Mouse (Mus musculus) v-Abl transformed pro-B cells (cell line): ENCODE data around the gene Zfp26.

Source experiments
- in situ Hi-C, 2 experiments: fragments of 400-800 bp; cut with MboI; formaldehyde crosslinking; loops; one replicate each; pipeline ENCODE4 v1.15.1; 2025; ENCODE audit not compliant: unreplicated experiment in 2 of 2

The Zfp26 gene

GRCm38 (mm10) chr9:20459377-20460317 lies at the start of gene Zfp26:
Gene Zfp26, minus strand, starts transcription at chr9:20460162.
- in situ Hi-C loops = loop anchor here (5.0 to 10.0 kb wide), 3 partner anchors 123 to 375 kb away; partner anchors contain the start of genes Pin1 (in 1 of the 2) and Zfp846 (in 1 of the 2)

DNA sequence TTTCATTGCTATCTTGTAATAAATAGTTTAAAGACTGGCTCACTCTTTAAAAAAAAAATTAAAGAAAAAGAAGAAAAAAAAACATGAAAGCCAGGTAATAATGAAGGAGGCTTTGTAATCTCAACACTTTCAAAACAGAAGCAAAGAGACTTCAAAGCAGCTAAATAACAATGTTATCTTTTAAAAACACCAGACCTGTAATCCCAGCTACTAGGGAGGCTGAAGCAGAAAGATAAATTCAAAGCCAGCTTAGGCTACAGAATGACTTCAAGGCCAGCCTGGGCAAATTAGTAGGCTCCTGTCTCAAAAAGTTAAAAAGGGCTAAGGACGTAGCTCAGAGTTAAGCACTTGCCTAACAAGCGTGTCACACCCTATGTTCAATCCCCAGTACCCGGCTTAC lies 49.7 kb upstream of the Zfp26 start:
- in situ Hi-C loops = no loop called here

- in situ Hi-C loops = no loop called here
Observed at GRCm38 (mm10) chr9:20504801-20505200, 44.8 kb upstream of the Zfp26 start.

GRCm38 (mm10) chr9:20493281-20493680 lies 33.3 kb upstream of the Zfp26 start:
- in situ Hi-C loops = loop anchor here (5.0 to 10.0 kb wide), 2 partner anchors 162 to 164 kb away; partner anchors contain the start of gene Pin1 (in 1 of the 2)

DNA sequence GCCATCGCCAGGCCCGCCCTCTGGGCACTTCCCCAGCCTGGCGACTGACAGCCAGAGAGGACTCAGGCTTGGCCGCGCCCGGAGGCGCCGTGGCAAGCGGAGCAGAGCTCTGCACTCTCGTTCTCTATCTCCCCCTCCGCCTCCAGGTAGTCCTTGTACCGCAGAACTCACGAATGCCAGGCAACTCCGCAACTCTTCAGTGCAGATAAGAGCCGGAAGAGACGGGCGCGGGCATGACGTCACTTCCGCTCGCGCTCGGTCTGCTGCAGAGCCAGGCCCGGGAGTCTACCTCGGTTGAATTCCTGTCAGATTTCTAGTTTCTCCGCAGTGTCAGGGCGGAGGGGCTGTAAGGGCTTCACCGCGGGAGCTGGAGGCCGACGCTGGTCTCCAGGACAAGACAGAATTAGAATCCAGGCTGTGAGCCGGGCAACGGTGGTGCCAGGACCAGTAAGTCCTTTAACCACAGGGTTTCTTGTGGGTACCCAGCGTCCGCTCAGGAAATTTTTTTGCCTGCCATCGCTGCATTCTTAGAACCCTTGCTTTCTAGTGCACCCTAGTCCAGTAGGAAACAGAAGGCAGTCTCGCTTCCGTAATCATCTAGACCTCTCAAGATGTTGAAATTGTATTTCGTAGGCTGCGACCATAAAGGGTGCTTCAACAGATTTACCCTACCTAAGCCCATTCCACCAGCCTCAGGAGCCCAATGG lies 32.7 kb upstream of the Zfp26 start, which contains the start of gene Zfp426:
TSS of gene Zfp426 (minus strand) at position 220 of the 707 bp plus-strand sequence.
- in situ Hi-C loops = loop anchor here (5.0 to 10.0 kb wide), 2 partner anchors 162 to 165 kb away; partner anchors contain the start of gene Pin1 (in 1 of the 2)

DNA sequence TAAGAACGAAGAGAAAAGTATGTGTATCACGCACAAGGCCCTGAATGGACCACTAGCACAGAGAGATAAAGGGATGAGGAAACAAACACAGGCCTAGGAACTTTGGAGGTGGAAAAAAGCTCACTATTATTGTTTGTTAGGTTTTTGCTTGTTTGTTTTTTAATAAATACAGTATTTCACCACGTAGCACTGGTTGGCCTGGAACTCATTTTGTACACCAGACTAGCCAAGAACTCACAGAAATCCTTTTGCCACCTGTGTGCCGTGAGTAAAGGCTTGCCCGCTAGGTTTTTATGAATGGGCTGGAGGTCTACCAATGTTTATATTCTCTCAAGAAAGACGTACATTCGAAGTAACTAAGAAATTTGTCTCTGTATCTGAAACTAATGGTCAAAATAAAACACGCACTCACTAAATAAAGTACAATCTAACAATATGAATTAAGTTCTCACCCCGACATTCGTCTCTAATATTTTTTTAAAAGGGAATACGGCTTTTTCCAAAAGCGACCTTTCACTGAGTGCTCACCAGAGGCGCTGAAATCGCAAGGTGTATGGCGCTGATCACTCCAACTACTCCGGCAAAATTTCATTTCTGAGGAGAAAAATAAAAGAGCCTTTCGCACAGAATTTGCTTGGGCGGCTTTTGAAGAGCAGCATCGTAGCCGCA lies 32.0 kb upstream of the Zfp26 start:
- in situ Hi-C loops = loop anchor here (5.0 to 10.0 kb wide), 2 partner anchors 163 to 165 kb away; partner anchors contain the start of gene Pin1 (in 1 of the 2)

DNA sequence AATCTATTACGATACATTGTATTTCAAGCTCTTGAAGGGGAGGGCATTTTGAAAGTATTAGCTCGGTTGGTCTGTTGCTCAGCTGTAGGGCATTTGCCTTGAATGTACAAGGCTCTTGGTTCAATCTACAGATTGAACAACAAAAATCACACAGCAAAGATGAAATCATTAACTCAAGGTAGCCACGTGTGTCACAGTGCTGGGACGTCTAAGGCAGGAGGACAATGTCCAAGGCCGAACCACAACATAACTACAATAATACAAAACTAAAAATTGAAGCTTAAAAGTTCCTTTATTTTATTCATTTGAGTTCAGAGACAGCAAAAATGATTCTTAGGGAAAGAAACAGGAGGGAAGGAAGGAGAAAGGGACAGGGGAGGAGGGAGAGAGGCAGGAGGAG lies 29.6 kb upstream of the Zfp26 start:
- in situ Hi-C loops = no loop called here

DNA sequence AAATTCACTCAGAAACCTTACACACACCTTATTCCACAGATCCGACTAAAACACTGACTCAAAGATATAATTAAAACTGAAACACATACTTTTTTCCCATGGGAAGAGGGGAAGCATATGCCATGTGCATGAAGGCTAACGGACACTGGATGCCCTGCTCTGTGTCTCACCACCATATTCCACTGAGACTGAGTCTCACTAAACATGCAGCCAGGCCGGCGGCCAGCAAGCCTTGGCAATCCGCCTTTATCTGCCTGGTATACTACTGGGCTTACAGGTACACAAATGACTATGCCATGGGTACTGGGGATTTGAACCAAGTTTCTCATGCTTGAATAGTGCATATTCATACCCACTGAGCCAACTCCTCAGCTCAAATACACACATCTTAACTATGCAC lies 19.4 kb upstream of the Zfp26 start:
- in situ Hi-C loops = loop anchor here in 1 of 2 experiments (5.0 kb wide), 1 partner anchor 188 kb away; no protein-coding TSS in a partner anchor

DNA sequence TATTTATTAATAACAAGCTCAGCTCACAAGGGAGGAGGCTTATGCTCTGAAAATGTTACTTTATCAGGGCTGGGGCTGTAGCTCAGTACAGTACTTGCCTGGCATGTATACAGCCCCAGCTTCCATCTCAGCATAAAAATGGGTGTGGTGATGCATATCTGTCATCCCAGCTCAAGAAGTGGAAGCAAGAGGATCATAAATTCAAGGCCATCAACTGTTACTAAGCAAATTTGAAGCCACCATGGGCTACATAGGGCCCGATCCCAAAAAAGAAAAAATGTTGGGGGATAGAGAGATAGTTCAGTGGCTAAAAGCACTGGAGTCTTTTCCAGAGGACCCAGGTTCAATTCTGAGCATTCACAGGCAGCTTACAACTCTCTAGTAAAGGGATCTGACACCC lies 16.7 kb upstream of the Zfp26 start:
- in situ Hi-C loops = loop anchor here in 1 of 2 experiments (5.0 kb wide), 1 partner anchor 191 kb away; no protein-coding TSS in a partner anchor

DNA sequence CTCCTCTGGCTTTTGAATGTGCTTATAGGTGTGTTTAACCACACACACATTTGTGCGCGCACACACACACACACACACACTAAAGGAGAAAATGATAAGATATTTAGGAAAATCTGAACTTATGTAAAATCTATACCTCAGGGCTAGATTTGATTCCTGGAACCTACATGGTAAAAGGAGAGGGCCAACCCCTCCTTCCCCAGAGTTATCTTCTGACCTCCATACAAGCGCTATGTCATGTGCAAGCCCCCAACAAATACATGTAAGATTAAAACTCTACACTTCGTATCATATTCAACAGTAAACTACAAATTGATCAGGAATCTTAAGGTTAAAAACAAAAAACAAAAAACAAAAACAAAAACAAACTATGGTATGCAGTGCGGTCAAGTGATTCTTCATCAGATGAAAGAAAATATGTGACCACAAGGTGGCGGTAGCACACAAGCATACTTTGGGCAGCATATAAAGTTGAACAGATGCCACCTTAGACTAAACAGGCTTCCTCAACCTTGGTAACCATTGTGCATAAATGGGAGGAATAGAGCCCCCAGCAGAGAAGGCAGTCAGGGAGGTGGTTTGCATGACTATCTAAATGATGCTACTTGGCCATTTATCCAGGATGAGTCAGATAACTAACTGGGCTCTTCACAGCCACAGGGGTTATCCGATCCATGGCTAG lies 6.9 kb upstream of the Zfp26 start:
- in situ Hi-C loops = loop anchor here (5.0 to 10.0 kb wide), 5 partner anchors 120 to 368 kb away; partner anchors contain the start of gene Pin1 (in 1 of the 2)

GRCm38 (mm10) chr9:20453647-20454046 lies 6.3 kb downstream of the Zfp26 start:
- in situ Hi-C loops = no loop called here

DNA sequence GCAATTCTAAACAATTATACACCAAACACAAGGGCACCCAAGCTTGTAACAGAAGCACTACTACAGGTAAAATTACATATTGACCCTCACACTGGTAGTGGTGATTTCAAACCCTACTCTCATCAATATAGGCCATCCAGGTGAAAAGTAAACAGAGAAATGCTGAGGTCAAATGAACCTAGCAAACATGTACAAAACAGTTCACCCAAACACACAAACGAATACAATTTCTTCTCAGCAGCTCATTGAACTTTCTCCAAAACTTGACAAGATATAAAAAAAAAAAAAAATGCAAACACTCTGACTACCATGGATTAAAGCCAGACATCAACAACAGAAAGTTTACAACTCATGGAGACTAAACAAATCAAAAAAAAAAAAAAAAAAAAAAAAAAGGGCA lies 8.5 kb downstream of the Zfp26 start:
- in situ Hi-C loops = no loop called here

DNA sequence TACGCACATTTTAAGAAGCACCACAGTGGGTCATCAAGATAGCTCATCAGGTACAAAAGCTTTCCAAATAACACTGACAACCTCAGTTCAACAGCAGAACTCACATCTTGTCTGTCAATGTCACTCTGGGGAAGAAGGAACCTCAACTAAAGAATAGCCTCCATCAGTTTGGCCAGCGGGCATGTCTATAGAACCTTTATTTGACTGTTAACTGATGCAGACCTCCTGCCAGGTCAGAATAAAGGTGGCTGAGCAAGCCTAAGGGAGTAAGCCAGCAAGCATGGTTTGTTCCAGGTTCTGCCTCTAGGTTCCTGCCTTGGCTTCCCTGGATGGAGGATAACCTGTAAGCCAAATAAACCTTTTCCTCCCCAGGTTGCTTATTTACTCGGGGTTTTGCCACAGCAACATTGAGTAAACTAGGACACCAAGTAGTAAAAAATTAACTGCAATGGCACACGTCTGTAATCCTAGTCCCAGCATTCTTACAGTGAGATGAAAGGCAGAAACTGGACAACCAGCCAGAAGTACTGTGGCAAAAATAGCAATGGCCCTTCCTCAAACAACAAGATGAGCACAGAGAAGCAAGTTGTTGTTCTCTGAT lies 16.7 kb downstream of the Zfp26 start:
- in situ Hi-C loops = no loop called here

DNA sequence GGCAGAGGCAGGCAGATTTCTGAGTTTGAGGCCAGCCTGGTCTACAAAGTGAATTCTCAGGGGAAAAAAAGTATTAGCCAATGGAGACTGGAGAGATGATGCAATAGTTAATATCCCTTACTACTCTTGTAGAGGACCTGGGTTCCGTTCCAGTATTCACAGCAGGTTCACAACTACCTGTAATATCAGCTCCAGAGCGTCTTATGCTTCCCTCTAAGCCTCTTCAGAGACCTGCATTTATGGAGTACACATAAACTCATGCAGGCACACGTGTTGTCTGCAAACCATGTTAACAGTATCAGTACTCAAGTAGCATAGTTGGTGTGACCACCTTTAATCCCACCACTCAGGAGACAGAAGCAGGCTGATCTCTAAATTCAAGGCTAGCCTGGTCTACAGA lies 30.0 kb downstream of the Zfp26 start:
- in situ Hi-C loops = no loop called here

DNA sequence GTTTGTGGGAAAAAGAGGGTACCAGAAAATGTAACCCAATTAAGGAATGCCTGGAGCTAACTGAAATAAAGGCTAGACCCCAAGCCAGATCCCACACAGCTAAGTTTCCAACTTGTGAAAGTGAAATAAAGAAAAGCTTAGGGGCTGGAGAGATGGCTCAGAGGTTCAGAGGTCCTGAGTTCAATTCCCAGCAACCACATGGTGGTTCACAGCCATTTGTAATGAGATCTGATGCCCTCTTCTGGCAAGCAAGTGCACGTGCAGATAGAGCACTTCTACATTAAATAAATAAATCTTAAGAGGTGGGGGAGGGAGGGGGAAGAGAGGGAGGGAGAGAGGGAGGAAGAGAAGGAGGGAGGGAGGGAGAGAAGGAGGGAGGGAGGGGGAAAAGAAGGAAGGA lies 48.5 kb downstream of the Zfp26 start:
- in situ Hi-C loops = no loop called here

GRCm38 (mm10) chr9:20409319-20409718 lies 50.6 kb downstream of the Zfp26 start:
- in situ Hi-C loops = no loop called here

DNA sequence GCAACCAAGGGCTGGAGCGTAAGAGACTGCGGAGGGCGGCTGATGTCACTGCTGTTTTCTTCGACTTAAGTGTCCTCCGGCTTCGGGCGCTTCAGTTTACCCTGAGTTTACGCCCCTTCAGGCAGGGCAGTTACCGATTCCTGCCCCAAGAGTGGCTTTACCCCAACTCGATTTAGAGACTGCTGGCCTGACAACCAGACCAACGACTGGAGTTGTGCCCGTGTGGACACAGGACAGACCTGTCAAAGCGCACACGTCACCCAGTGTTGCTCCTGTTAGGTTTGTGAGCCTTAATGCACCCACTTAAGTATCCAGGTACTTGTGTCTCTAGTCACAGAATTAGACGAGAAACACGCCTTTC lies 74.6 kb downstream of the Zfp26 start:
- in situ Hi-C loops = loop anchor here in 1 of 2 experiments (25.0 kb wide), 1 partner anchor 748 kb away; no protein-coding TSS in a partner anchor

- in situ Hi-C loops = loop anchor here in 1 of 2 experiments (25.0 kb wide), 1 partner anchor 747 kb away; no protein-coding TSS in a partner anchor
Observed at GRCm38 (mm10) chr9:20384532-20385342, 75.2 kb downstream of the Zfp26 start, which contains the start of gene Zfp560. Gene Zfp560, minus strand, starts transcription at chr9:20385177.
